ENCODE assay signal across 8 mouse cellular contexts in the genomic region with DNA sequence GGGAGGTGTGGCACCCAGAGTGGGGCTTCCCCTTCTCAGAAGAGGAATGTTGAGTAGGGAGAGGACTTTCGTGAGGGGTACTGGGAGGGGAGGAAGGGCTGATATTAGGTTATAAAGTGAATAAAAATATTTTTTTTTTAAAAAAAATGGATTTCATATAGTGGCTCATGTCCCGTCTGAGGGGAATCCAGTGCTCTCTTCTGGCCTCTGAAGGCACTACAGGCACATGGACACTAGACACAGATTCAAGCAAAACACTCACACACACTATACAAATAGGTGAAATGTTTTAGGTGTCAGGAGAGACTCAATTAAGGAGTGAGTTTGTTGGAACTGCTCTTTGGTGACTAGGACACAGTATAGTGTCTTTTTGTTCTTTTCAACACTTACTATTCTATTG. TPM values are rescaled to one million over a fixed set of nuclear protein-coding genes. Genes with fewer than 3 reads are reported as not detected.
DNase-seq lines count a peak whose midpoint lies in the region; ATAC-seq and TF ChIP-seq lines count a peak whose summit lies in the region.

No protein-coding gene starts in this region.

- H3K79me2 ChIP-seq in MEL (ENCODE audit: control insufficient read depth, insufficient read depth, low read length, poor library complexity), result peaks cover 12% of the 10 kb centered on the region

- TF ChIP-seq POLR2A in MEL (IDR thresholded peaks at IDR 0.05; ENCODE audit: control insufficient read depth in 1 of 2, insufficient read depth in 1 of 2, low read depth in 1 of 2, low read length in 2 of 2, poor library complexity in 1 of 2), result no peak

- H3K9me3 ChIP-seq in heart, embryonic 13.5 days, result peaks cover 6% of the 10 kb centered on the region
- H3K9me3 ChIP-seq in MEL (replicated peaks; ENCODE audit: insufficient read depth, low read length), result no peaks in the 10 kb centered on the region
- H3K9me3 ChIP-seq in hindbrain, embryonic 13.5 days, result no peaks in the 10 kb centered on the region
- no peaks in the 10 kb centered on the region; the same call in 1 of the 2 replicates for H3K9me3 ChIP-seq in midbrain, embryonic 10.5 days (replicated peaks)

- peak overlapping the region; percentile 85 for H3K9ac ChIP-seq in heart, embryonic 13.5 days
- H3K9ac ChIP-seq in MEL (ENCODE audit: control insufficient read depth, low read depth, low read length, poor library complexity, severe bottlenecking), result no peak overlapping the region
- peak overlapping the region; percentile 91 for H3K9ac ChIP-seq in hindbrain, embryonic 13.5 days

- no peak for ATAC-seq in heart, embryonic 13.5 days (ENCODE audit: extremely low read depth, insufficient number of reproducible peaks, low FRiP score, low TSS enrichment)
- no peak for ATAC-seq in hindbrain, embryonic 13.5 days (ENCODE audit: low FRiP score)

- no peak overlapping the region for H3K27ac ChIP-seq in heart, embryonic 13.5 days (replicated peaks)
- H3K27ac ChIP-seq in MEL (ENCODE audit: control insufficient read depth, low read depth, low read length), result 0 out of 2 replicates have a peak overlapping the region, but pooled peaks have one; percentile 1
- H3K27ac ChIP-seq in hindbrain, embryonic 13.5 days, result 0 out of 2 replicates have a peak overlapping the region, but pooled peaks have one; percentile 23
- H3K27ac ChIP-seq in midbrain, embryonic 10.5 days (replicated peaks), result 0 out of 2 replicates have a peak overlapping the region, but pooled peaks have one; percentile 14

- peaks cover 32% of the 10 kb centered on the region for H3K36me3 ChIP-seq in heart, embryonic 13.5 days
- peaks cover 2 to 13% of the 10 kb centered on the region in 2 experiments; a peak in 3 of 4 replicates for H3K36me3 ChIP-seq in MEL (ENCODE audit: control insufficient read depth in 1 of 2, insufficient read depth in 2 of 2, low read length in 2 of 2)
- H3K36me3 ChIP-seq in hindbrain, embryonic 13.5 days, result peaks cover 35% of the 10 kb centered on the region
- H3K36me3 ChIP-seq in midbrain, embryonic 10.5 days, result peaks cover 35% of the 10 kb centered on the region

- TF ChIP-seq RAD21 in MEL (IDR thresholded peaks at IDR 0.05; ENCODE audit: low read depth, low read length), result no peak; the same call in none of the 2 replicates

- TF ChIP-seq CTCF in MEL (IDR thresholded peaks at IDR 0.05 in 2 of 3, conservative IDR thresholded peaks at IDR 0.05 in 1 of 3; ENCODE audit: control insufficient read depth in 1 of 3, insufficient read depth in 1 of 3, low read depth in 2 of 3, low read length in 3 of 3, poor library complexity in 1 of 3, severe bottlenecking in 1 of 3), result peak; percentile 9 to 23 (median 23); a peak in 2 of 6 replicates

- peak overlapping the region; percentile 76 for H3K4me3 ChIP-seq in heart, embryonic 13.5 days
- peak overlapping the region; percentile 28 to 85; a peak in 2 of 4 replicates for H3K4me3 ChIP-seq in MEL (ENCODE audit: control insufficient read depth in 1 of 2, insufficient read depth in 1 of 2, low read depth in 2 of 2, low read length in 2 of 2)
- peak overlapping the region; percentile 88 for H3K4me3 ChIP-seq in hindbrain, embryonic 13.5 days
- H3K4me3 ChIP-seq in midbrain, embryonic 10.5 days, result peak overlapping the region; percentile 82

- WGBS in heart, embryonic 13.5 days, result 29% methylated on average over 2 of the region's 2 CpGs
- 41% methylated on average over 2 of the region's 2 CpGs for WGBS in hindbrain, embryonic 13.5 days
- WGBS in midbrain, embryonic 10.5 days, result 66% methylated on average over 2 of the region's 2 CpGs

- no peak for TF ChIP-seq EP300 in MEL (IDR thresholded peaks at IDR 0.05; ENCODE audit: low read depth in 1 of 2, low read length in 2 of 2)

- peaks cover 24% of the 10 kb centered on the region for H3K4me1 ChIP-seq in heart, embryonic 13.5 days
- peaks cover 4 to 22% of the 10 kb centered on the region in 2 experiments for H3K4me1 ChIP-seq in MEL (ENCODE audit: control insufficient read depth in 1 of 2, insufficient read depth in 2 of 2, low read length in 2 of 2)
- peaks cover 33% of the 10 kb centered on the region for H3K4me1 ChIP-seq in hindbrain, embryonic 13.5 days (replicated peaks)
- peaks cover 36% of the 10 kb centered on the region for H3K4me1 ChIP-seq in midbrain, embryonic 10.5 days

- no peak for DNase-seq in heart, postnatal 4 days
- no peak for DNase-seq in MEL (ENCODE audit: low read depth, low spot score)
- no peak for DNase-seq in midbrain, embryonic 10.5 days (ENCODE audit: low spot score)
- DNase-seq in adrenal gland, postnatal 36 days, result no peak
- DNase-seq in urinary bladder, adult 18-20 months (ENCODE audit: low spot score in 2 of 2), result no peak
- no peak for DNase-seq in gastrocnemius, adult 18-20 months (ENCODE audit: low spot score)

- peak overlapping the region; percentile 85 for H3K4me2 ChIP-seq in heart, embryonic 13.5 days
- peak overlapping the region; percentile 64 for H3K4me2 ChIP-seq in hindbrain, embryonic 13.5 days

- H3K27me3 ChIP-seq in heart, embryonic 13.5 days (replicated peaks), result no peaks in the 10 kb centered on the region; the same call in 1 of the 2 replicates
- H3K27me3 ChIP-seq in MEL (ENCODE audit: control insufficient read depth in 1 of 2, insufficient read depth in 2 of 2, low read length in 2 of 2), result no peaks in the 10 kb centered on the region
- 0 out of 2 replicates have a peak, but pooled peaks cover 5% of the 10 kb centered on the region for H3K27me3 ChIP-seq in hindbrain, embryonic 13.5 days
- H3K27me3 ChIP-seq in midbrain, embryonic 10.5 days (ENCODE audit: low read depth, poor library complexity, severe bottlenecking), result no peaks in the 10 kb centered on the region

TF ChIP-seq in MEL, 35 proteins besides CTCF, POLR2A, EP300 and RAD21 (continues in another document):
- TF ChIP-seq MYB (IDR thresholded peaks at IDR 0.05; ENCODE audit: low read depth, low read length) (no peak), ZNF384 (IDR thresholded peaks at IDR 0.05; ENCODE audit: low read depth, low read length) (no peak), ETS1 (IDR thresholded peaks at IDR 0.05; ENCODE audit: low read depth, low read length) (no peak)

RNA-seq across cellular contexts. Expression of a gene that starts 1.8 kb away (rescaled TPM):
- 14.9 and 15.8 TPM in 2 replicates for polyA plus RNA-seq in heart, embryonic 13.5 days (2015; fragmentation: Nextera tagmentation; extraction: Ambion mirVana)
- total RNA-seq in heart, postnatal 4 days (2021), result 10 to 100 TPM; 10.2 to 14.0 TPM
- 30.5 and 30.7 TPM in 2 replicates for total RNA-seq in MEL (2012; rRNA removed)
- polyA plus RNA-seq in MEL (2012; ENCODE audit: insufficient read depth in 1 of 2, insufficient read length in 2 of 2, low read depth in 1 of 2, low replicate concordance in 2 of 2, missing spikeins in 1 of 2), result 10 to 100 TPM in 1 of 2 experiments, not detected in 1; 43.3 TPM
- 58.9 TPM in 2 replicates for polyA plus RNA-seq in hindbrain, embryonic 13.5 days (2015; fragmentation: Nextera tagmentation; extraction: Ambion mirVana)
- 43.1 and 50.8 TPM in 2 replicates for polyA plus RNA-seq in midbrain, embryonic 10.5 days (2016; fragmentation: Nextera tagmentation; extraction: Ambion mirVana)
- total RNA-seq in adrenal gland, postnatal 36 days (2021), result 10 to 100 TPM; 16.0 to 16.7 TPM
- 1 to 10 TPM; 4.0 to 5.2 TPM for total RNA-seq in gastrocnemius, adult 18-20 months (2021)

RNA-seq across cellular contexts. Expression of a gene that starts 14.7 kb away (rescaled TPM):
- polyA plus RNA-seq in heart, embryonic 13.5 days (2015; fragmentation: Nextera tagmentation; extraction: Ambion mirVana), result 0.14 and 0.48 TPM in 2 replicates
- under 1 TPM; 0.38 to 0.59 TPM for total RNA-seq in heart, postnatal 4 days (2021)
- not detected in 2 replicates for total RNA-seq in MEL (2012; rRNA removed)
- under 1 TPM in 1 of 2 experiments, not detected in 1; 0.22 TPM for polyA plus RNA-seq in MEL (2012; ENCODE audit: insufficient read depth in 1 of 2, insufficient read length in 2 of 2, low read depth in 1 of 2, low replicate concordance in 2 of 2, missing spikeins in 1 of 2)
- 0.39 and 0.65 TPM in 2 replicates for polyA plus RNA-seq in hindbrain, embryonic 13.5 days (2015; fragmentation: Nextera tagmentation; extraction: Ambion mirVana)
- polyA plus RNA-seq in midbrain, embryonic 10.5 days (2016; fragmentation: Nextera tagmentation; extraction: Ambion mirVana), result 0.36 and 0.39 TPM in 2 replicates
- 1 to 10 TPM in 1 of 2 experiments, under 1 TPM in 1; 0.53 to 1.9 TPM for total RNA-seq in adrenal gland, postnatal 36 days (2021)
- total RNA-seq in gastrocnemius, adult 18-20 months (2021), result under 1 TPM; 0.07 to 0.11 TPM

RNA-seq across cellular contexts. Expression of a gene that starts 25.4 kb away (rescaled TPM):
- polyA plus RNA-seq in heart, embryonic 13.5 days (2015; fragmentation: Nextera tagmentation; extraction: Ambion mirVana), result 30.9 and 31.0 TPM in 2 replicates
- total RNA-seq in heart, postnatal 4 days (2021), result 10 to 100 TPM; 73.8 to 74.1 TPM
- total RNA-seq in MEL (2012; rRNA removed), result 25.2 and 31.1 TPM in 2 replicates
- 10 to 100 TPM in 1 of 2 experiments, not detected in 1; 91.0 TPM for polyA plus RNA-seq in MEL (2012; ENCODE audit: insufficient read depth in 1 of 2, insufficient read length in 2 of 2, low read depth in 1 of 2, low replicate concordance in 2 of 2, missing spikeins in 1 of 2)
- polyA plus RNA-seq in hindbrain, embryonic 13.5 days (2015; fragmentation: Nextera tagmentation; extraction: Ambion mirVana), result 22.4 and 26.5 TPM in 2 replicates
- 20.1 and 22.9 TPM in 2 replicates for polyA plus RNA-seq in midbrain, embryonic 10.5 days (2016; fragmentation: Nextera tagmentation; extraction: Ambion mirVana)
- total RNA-seq in adrenal gland, postnatal 36 days (2021), result 10 to 100 TPM; 66.5 to 79.4 TPM
- 10 to 100 TPM; 60.5 to 67.5 TPM for total RNA-seq in gastrocnemius, adult 18-20 months (2021)

RNA-seq across cellular contexts. Expression of a gene that starts 29.2 kb away (rescaled TPM):
- 9.8 and 12.8 TPM in 2 replicates for polyA plus RNA-seq in heart, embryonic 13.5 days (2015; fragmentation: Nextera tagmentation; extraction: Ambion mirVana)
- total RNA-seq in heart, postnatal 4 days (2021), result 10 to 100 TPM in 1 of 2 experiments, 1 to 10 TPM in 1; 9.3 to 10.6 TPM
- 10.1 and 11.9 TPM in 2 replicates for total RNA-seq in MEL (2012; rRNA removed)
- 10 to 100 TPM in 1 of 2 experiments, not detected in 1; 12.0 TPM for polyA plus RNA-seq in MEL (2012; ENCODE audit: insufficient read depth in 1 of 2, insufficient read length in 2 of 2, low read depth in 1 of 2, low replicate concordance in 2 of 2, missing spikeins in 1 of 2)
- 14.9 and 15.8 TPM in 2 replicates for polyA plus RNA-seq in hindbrain, embryonic 13.5 days (2015; fragmentation: Nextera tagmentation; extraction: Ambion mirVana)
- 14.0 and 14.7 TPM in 2 replicates for polyA plus RNA-seq in midbrain, embryonic 10.5 days (2016; fragmentation: Nextera tagmentation; extraction: Ambion mirVana)
- 10 to 100 TPM; 12.0 to 13.7 TPM for total RNA-seq in adrenal gland, postnatal 36 days (2021)
- total RNA-seq in gastrocnemius, adult 18-20 months (2021), result 10 to 100 TPM; 23.1 to 24.5 TPM

RNA-seq across cellular contexts. Expression of a gene that starts 33.3 kb away (rescaled TPM):
- 0.12 and 0.17 TPM in 2 replicates for polyA plus RNA-seq in heart, embryonic 13.5 days (2015; fragmentation: Nextera tagmentation; extraction: Ambion mirVana)
- total RNA-seq in heart, postnatal 4 days (2021), result under 1 TPM in 1 of 2 experiments, not detected in 1; 0.14 TPM
- total RNA-seq in MEL (2012; rRNA removed), result 0.07 TPM in 1 of 2 replicates, not detected in the other
- under 1 TPM in 1 of 2 experiments, not detected in 1; 0.08 TPM for polyA plus RNA-seq in MEL (2012; ENCODE audit: insufficient read depth in 1 of 2, insufficient read length in 2 of 2, low read depth in 1 of 2, low replicate concordance in 2 of 2, missing spikeins in 1 of 2)
- polyA plus RNA-seq in hindbrain, embryonic 13.5 days (2015; fragmentation: Nextera tagmentation; extraction: Ambion mirVana), result 0.23 and 0.98 TPM in 2 replicates
- polyA plus RNA-seq in midbrain, embryonic 10.5 days (2016; fragmentation: Nextera tagmentation; extraction: Ambion mirVana), result 0.30 and 0.35 TPM in 2 replicates
- total RNA-seq in adrenal gland, postnatal 36 days (2021), result 1 to 10 TPM in 1 of 2 experiments, under 1 TPM in 1; 0.93 to 1.0 TPM
- total RNA-seq in gastrocnemius, adult 18-20 months (2021), result under 1 TPM in 1 of 2 experiments, not detected in 1; 0.14 TPM
